Mouse (Mus musculus): ENCODE data around the gene Inpp5a. TPM values are rescaled to one million over a fixed set of nuclear protein-coding genes. Genes with fewer than 3 reads are reported as not detected.

Gene Inpp5a
- polyA plus RNA-seq, 1 experiment from 2014 or later = 17.7 TPM

- no peak overlapping the region for H3K4me2 ChIP-seq (replicated peaks; ENCODE audit: low read depth, low read length)
- no peak overlapping the region for H3K27ac ChIP-seq (ENCODE audit: low read length)
- ATAC-seq (ENCODE audit: low FRiP score, low TSS enrichment) = no peak
- H3K9ac ChIP-seq (replicated peaks; ENCODE audit: low read length) = no peak overlapping the region
- H3K4me1 ChIP-seq (ENCODE audit: insufficient read depth, low read length) = peaks cover 42% of the 10 kb centered on the region
- H3K36me3 ChIP-seq (ENCODE audit: insufficient read depth, low read length) = no peaks in the 10 kb centered on the region
- no peak overlapping the region for H3K4me3 ChIP-seq (ENCODE audit: low read length)
- H3K27me3 ChIP-seq (ENCODE audit: insufficient read depth, low read length) = no peaks in the 10 kb centered on the region
- H3K9me3 ChIP-seq (ENCODE audit: low read length) = no peaks in the 10 kb centered on the region
- 59% methylated on average over 5 of the region's 5 CpGs for WGBS
These were observed 48.6 kb downstream of the Inpp5a start for GRCm38 (mm10) chr7:139437471-139437870.

- Histone ChIP-seq H3K9me3 (ENCODE audit: low read length) (no peaks in the 10 kb centered on the region), H3K27me3 (ENCODE audit: insufficient read depth, low read length) (no peaks in the 10 kb centered on the region), H3K27ac (ENCODE audit: low read length) (no peak overlapping the region), H3K36me3 (ENCODE audit: insufficient read depth, low read length) (no peaks in the 10 kb centered on the region), H3K4me3 (ENCODE audit: low read length) (no peak overlapping the region), H3K4me1 (ENCODE audit: insufficient read depth, low read length) (peaks cover 42% of the 10 kb centered on the region), H3K9ac (replicated peaks; ENCODE audit: low read length) (no peak overlapping the region), H3K4me2 (replicated peaks; ENCODE audit: low read depth, low read length) (no peak overlapping the region)
- WGBS = 24% methylated on average over 9 of the region's 9 CpGs
- ATAC-seq (ENCODE audit: low FRiP score, low TSS enrichment) = no peak
These were observed 49.2 kb downstream of the Inpp5a start for GRCm38 (mm10) chr7:139437926-139438600.

DNA sequence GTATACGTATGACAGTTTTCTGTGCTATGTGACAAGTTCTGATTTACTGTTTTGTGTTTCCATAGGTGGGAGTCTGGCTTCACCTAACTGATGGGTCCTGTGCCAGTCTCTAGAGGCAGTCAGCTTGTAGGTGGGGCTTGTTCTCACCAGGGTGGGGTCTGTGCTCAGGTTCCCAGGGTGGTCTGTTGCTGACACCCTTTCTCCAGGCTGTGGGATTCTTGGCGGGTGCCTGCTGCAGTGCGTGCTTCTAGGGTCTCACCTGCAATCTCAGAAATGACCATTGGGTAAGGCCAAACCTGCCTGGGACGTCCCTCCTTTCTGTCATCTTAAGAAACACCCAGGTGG, 49.7 kb downstream of the Inpp5a start:
- Histone ChIP-seq H3K4me1 (ENCODE audit: insufficient read depth, low read length) (peaks cover 42% of the 10 kb centered on the region), H3K27me3 (ENCODE audit: insufficient read depth, low read length) (no peaks in the 10 kb centered on the region), H3K9ac (replicated peaks; ENCODE audit: low read length) (no peak overlapping the region), H3K4me3 (ENCODE audit: low read length) (no peak overlapping the region), H3K9me3 (ENCODE audit: low read length) (no peaks in the 10 kb centered on the region), H3K27ac (ENCODE audit: low read length) (no peak overlapping the region), H3K4me2 (replicated peaks; ENCODE audit: low read depth, low read length) (no peak overlapping the region), H3K36me3 (ENCODE audit: insufficient read depth, low read length) (no peaks in the 10 kb centered on the region)
- no peak for ATAC-seq (ENCODE audit: low FRiP score, low TSS enrichment)
- 68% methylated on average over 4 of the region's 4 CpGs for WGBS

DNA sequence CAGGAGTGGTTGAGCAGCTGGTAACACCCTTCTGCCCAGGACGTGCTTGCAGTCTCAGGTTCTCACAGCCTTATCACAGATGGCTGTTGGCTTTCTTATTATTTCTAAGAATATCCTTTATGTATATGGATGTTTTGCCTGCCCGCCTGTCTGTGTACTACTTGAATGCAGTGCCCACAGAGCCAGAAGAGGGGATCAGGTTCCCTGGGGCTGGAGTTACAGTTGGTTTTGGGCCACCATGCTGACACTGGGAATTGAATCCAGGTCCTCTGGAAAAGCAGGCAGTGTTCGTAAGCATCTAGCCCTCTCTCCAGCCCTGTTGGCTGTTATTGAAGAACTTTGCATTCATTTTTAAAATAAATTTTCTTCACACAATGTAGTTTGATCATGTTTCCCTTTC, 50.1 kb downstream of the Inpp5a start:
- Histone ChIP-seq H3K4me1 (ENCODE audit: insufficient read depth, low read length) (peaks cover 46% of the 10 kb centered on the region), H3K27ac (ENCODE audit: low read length) (no peak overlapping the region), H3K27me3 (ENCODE audit: insufficient read depth, low read length) (no peaks in the 10 kb centered on the region), H3K4me3 (ENCODE audit: low read length) (no peak overlapping the region), H3K36me3 (ENCODE audit: insufficient read depth, low read length) (no peaks in the 10 kb centered on the region), H3K4me2 (replicated peaks; ENCODE audit: low read depth, low read length) (no peak overlapping the region), H3K9ac (replicated peaks; ENCODE audit: low read length) (no peak overlapping the region), H3K9me3 (ENCODE audit: low read length) (no peaks in the 10 kb centered on the region)
- no peak for ATAC-seq (ENCODE audit: low FRiP score, low TSS enrichment)
- WGBS = 62% methylated on average over 3 of the region's 3 CpGs

- peaks cover 43% of the 10 kb centered on the region for H3K4me1 ChIP-seq (ENCODE audit: insufficient read depth, low read length)
- 84% methylated on average over 6 of the region's 6 CpGs for WGBS
- no peak overlapping the region for H3K27ac ChIP-seq (ENCODE audit: low read length)
- no peaks in the 10 kb centered on the region for H3K36me3 ChIP-seq (ENCODE audit: insufficient read depth, low read length)
- H3K9ac ChIP-seq (replicated peaks; ENCODE audit: low read length) = no peak overlapping the region
- no peak for ATAC-seq (ENCODE audit: low FRiP score, low TSS enrichment)
- H3K4me3 ChIP-seq (ENCODE audit: low read length) = no peak overlapping the region
- H3K4me2 ChIP-seq (replicated peaks; ENCODE audit: low read depth, low read length) = no peak overlapping the region
- H3K9me3 ChIP-seq (ENCODE audit: low read length) = no peaks in the 10 kb centered on the region
- no peaks in the 10 kb centered on the region for H3K27me3 ChIP-seq (ENCODE audit: insufficient read depth, low read length)
These were observed 51.3 kb downstream of the Inpp5a start for GRCm38 (mm10) chr7:139439922-139440895.

DNA sequence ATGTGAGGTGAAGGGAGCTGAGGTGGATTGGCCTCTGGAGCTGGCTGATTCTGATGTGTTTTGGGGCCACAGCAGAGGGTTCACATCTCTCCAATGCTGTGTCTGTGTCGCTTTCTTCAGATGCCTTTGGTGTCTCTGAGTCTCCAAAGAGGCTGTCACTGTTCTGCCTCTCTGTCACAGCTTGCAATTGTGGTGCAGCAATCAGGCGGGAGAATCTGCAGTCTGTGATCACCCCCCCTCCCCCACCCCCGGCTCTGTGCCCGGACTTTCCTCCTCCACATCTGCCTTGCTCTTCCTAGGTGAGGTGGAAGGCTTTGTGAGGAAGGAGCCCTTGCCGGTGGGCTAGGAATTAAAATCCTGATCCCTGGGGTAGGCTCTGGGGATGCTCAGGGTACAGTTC, 52.1 kb downstream of the Inpp5a start:
- Histone ChIP-seq H3K27ac (ENCODE audit: low read length) (no peak overlapping the region), H3K9me3 (ENCODE audit: low read length) (no peaks in the 10 kb centered on the region), H3K9ac (replicated peaks; ENCODE audit: low read length) (0 out of 2 replicates have a peak overlapping the region, but pooled peaks have one; percentile 14), H3K27me3 (ENCODE audit: insufficient read depth, low read length) (no peaks in the 10 kb centered on the region), H3K36me3 (ENCODE audit: insufficient read depth, low read length) (no peaks in the 10 kb centered on the region), H3K4me2 (replicated peaks; ENCODE audit: low read depth, low read length) (no peak overlapping the region), H3K4me1 (ENCODE audit: insufficient read depth, low read length) (peaks cover 43% of the 10 kb centered on the region), H3K4me3 (ENCODE audit: low read length) (no peak overlapping the region)
- ATAC-seq (ENCODE audit: low FRiP score, low TSS enrichment) = no peak
- 23% methylated on average over 5 of the region's 5 CpGs for WGBS

GRCm38 (mm10) chr7:139441761-139442211, 52.9 kb downstream of the Inpp5a start:
- WGBS = 53% methylated on average over 10 of the region's 10 CpGs
- no peaks in the 10 kb centered on the region for H3K36me3 ChIP-seq (ENCODE audit: insufficient read depth, low read length)
- peaks cover 43% of the 10 kb centered on the region for H3K4me1 ChIP-seq (ENCODE audit: insufficient read depth, low read length)
- H3K27me3 ChIP-seq (ENCODE audit: insufficient read depth, low read length) = no peaks in the 10 kb centered on the region
- no peak overlapping the region for H3K4me2 ChIP-seq (replicated peaks; ENCODE audit: low read depth, low read length)
- H3K9ac ChIP-seq (replicated peaks; ENCODE audit: low read length) = no peak overlapping the region
- H3K27ac ChIP-seq (ENCODE audit: low read length) = no peak overlapping the region
- H3K9me3 ChIP-seq (ENCODE audit: low read length) = no peaks in the 10 kb centered on the region
- H3K4me3 ChIP-seq (ENCODE audit: low read length) = no peak overlapping the region
- no peak; the same call in 1 of the 2 replicates for ATAC-seq (ENCODE audit: low FRiP score, low TSS enrichment)

DNA sequence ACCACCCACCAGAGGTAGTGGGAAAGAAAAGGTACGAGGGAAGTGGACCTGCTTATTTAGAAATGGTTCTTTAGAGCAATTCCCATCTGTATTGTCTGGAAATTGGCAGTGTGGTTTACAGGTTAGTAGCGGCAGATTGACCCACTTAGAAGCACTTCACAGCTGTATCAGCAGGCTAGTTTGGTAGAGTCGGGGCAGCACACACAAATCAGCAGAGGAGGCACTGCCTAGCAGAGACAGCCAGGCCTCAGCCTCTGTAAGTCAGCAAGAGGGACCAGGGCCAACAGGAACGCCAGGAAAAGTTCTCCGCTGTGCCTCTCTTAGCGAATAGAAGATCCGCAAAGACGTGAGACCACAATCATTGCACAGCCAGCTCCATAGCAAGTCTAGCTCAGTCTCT, 56.7 kb downstream of the Inpp5a start:
- no peak overlapping the region for H3K27ac ChIP-seq (ENCODE audit: low read length)
- no peaks in the 10 kb centered on the region for H3K9me3 ChIP-seq (ENCODE audit: low read length)
- H3K27me3 ChIP-seq (ENCODE audit: insufficient read depth, low read length) = no peaks in the 10 kb centered on the region
- ATAC-seq (ENCODE audit: low FRiP score, low TSS enrichment) = no peak
- H3K36me3 ChIP-seq (ENCODE audit: insufficient read depth, low read length) = no peaks in the 10 kb centered on the region
- 77% methylated on average over 8 of the region's 8 CpGs for WGBS
- no peak overlapping the region for H3K4me3 ChIP-seq (ENCODE audit: low read length)
- no peak overlapping the region for H3K4me2 ChIP-seq (replicated peaks; ENCODE audit: low read depth, low read length)
- H3K9ac ChIP-seq (replicated peaks; ENCODE audit: low read length) = no peak overlapping the region
- H3K4me1 ChIP-seq (ENCODE audit: insufficient read depth, low read length) = peaks cover 24% of the 10 kb centered on the region

DNA sequence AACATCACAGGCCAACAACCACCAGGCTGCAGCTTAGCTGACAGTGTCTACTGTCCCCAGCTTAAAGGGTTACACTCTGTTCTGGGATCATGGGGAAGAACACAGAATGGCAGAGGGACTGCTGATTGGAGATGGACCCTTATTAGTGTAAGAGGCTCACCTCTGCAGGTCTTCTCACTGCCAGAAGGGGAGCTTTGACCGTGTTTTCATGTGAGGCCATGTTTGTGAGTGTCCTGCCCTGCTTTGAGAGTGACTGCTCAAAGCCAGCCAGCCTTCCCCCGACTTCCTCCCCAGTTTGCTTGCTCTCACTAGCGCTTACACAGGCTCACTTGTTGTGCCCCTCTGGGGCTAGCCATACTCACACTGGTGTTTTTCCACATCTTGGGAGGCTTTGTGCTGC, 58.5 kb downstream of the Inpp5a start:
- Histone ChIP-seq H3K36me3 (ENCODE audit: insufficient read depth, low read length) (no peaks in the 10 kb centered on the region), H3K9ac (replicated peaks; ENCODE audit: low read length) (no peak overlapping the region), H3K9me3 (ENCODE audit: low read length) (no peaks in the 10 kb centered on the region), H3K4me3 (ENCODE audit: low read length) (no peak overlapping the region), H3K27me3 (ENCODE audit: insufficient read depth, low read length) (no peaks in the 10 kb centered on the region), H3K4me2 (replicated peaks; ENCODE audit: low read depth, low read length) (no peak overlapping the region), H3K27ac (ENCODE audit: low read length) (no peak overlapping the region), H3K4me1 (ENCODE audit: insufficient read depth, low read length) (peaks cover 9% of the 10 kb centered on the region; the same call in 1 of the 2 replicates)
- WGBS = 71% methylated on average over 3 of the region's 3 CpGs
- no peak for ATAC-seq (ENCODE audit: low FRiP score, low TSS enrichment)

All from kidney, embryonic 16.5 days (tissue).